Mouse (Mus musculus) small intestine, adult 2 months (tissue): ENCODE measurements around the gene Zfp652.

Experiments used
- CTCF ChIP-seq: fragments of 200-500 bp; IDR thresholded peaks from 2 replicates; pipeline ENCODE4 v1.5.1; 2012; ENCODE audit warnings: low read depth, mild to moderate bottlenecking, control low read depth, inconsistent platforms, low read length, moderate library complexity, mixed read lengths; ENCODE audit not compliant: insufficient replicate concordance, insufficient read length; ENCODE audit errors: extremely low read depth
- POLR2A ChIP-seq: fragments of 200-500 bp; IDR thresholded peaks from 2 replicates; pipeline ENCODE4 v1.6.1; 2012; ENCODE audit warnings: low read depth, mild to moderate bottlenecking, control low read depth, inconsistent platforms, low read length, moderate library complexity

DNA sequence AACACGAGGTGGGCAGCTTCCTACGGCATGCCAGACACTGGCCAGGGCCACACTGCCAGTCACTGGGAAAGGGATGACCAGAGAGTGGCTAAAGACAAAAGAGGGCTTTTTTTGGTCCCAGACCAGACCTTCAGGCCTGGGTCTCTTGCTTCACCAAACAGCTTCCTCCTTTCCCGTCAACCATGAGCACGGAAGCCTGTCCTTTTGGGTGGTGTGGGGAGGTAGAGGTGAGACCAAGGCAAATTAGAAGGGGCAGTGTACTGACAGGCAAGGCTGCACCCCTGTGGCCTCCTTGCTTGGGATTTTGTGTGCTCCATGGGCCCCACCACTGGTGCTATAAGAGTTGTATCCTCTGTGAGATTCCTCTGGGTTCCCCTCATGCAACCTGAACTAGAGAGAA is 126.1 kb downstream of the Zfp652 start:
- TF ChIP-seq CTCF (no peak), POLR2A (no peak)
